Mouse (Mus musculus) spleen, adult 2 months (tissue): ENCODE results near the gene Mfap4. TPM values are rescaled to one million over a fixed set of nuclear protein-coding genes. Genes with fewer than 3 reads are reported as not detected.
A peak's percentile ranks its signal among the peaks of the same experiment; 100 is the strongest.

ENCODE experiments used
- DNase-seq, 2 experiments: peaks; one replicate each; pipeline versions ENCODE4 v3.0.0 to v3.0.0-alpha.2; 2012 to 2021; ENCODE audit warnings: low spot score in 2 of 2, low read depth in 1 of 2
- H3K27ac ChIP-seq: fragments of 200-500 bp; 2 replicates; pipeline ENCODE4 v1.5.1; 2012; ENCODE audit warnings: low read length, inconsistent platforms; ENCODE audit not compliant: insufficient read depth
- H3K27me3 ChIP-seq: fragments of 200-500 bp; 2 replicates; pipeline ENCODE4 v1.6.1; 2012; ENCODE audit warnings: mild to moderate bottlenecking, moderate library complexity, low read length, inconsistent platforms; ENCODE audit not compliant: control insufficient read depth, insufficient read depth
- H3K36me3 ChIP-seq: fragments of 200-500 bp; 2 replicates; pipeline ENCODE4 v1.6.1; 2012; ENCODE audit warnings: mild to moderate bottlenecking, low read length, inconsistent platforms; ENCODE audit not compliant: control insufficient read depth, insufficient read depth
- H3K4me1 ChIP-seq: fragments of 200-500 bp; 2 replicates; pipeline ENCODE4 v1.6.1; 2011; ENCODE audit warnings: inconsistent platforms; ENCODE audit not compliant: control insufficient read depth, insufficient read depth, insufficient read length
- H3K4me3 ChIP-seq: fragments of 200-500 bp; 2 replicates; pipeline ENCODE4 v1.5.1; 2011; ENCODE audit warnings: mild to moderate bottlenecking, inconsistent platforms; ENCODE audit not compliant: insufficient read depth, insufficient read length; ENCODE audit errors: extremely low read depth
- CTCF ChIP-seq: fragments of 200-500 bp; IDR thresholded peaks from 2 replicates; pipeline ENCODE4 v1.5.1; 2011; ENCODE audit warnings: mild to moderate bottlenecking, inconsistent platforms; ENCODE audit not compliant: insufficient read depth, insufficient read length, insufficient replicate concordance; ENCODE audit errors: extremely low read depth
- POLR2A ChIP-seq: fragments of 200-500 bp; IDR thresholded peaks from 2 replicates; pipeline ENCODE4 v1.6.1; 2011; ENCODE audit warnings: low read depth, low read length, inconsistent platforms
- WGBS: fragments of 180-500 bp; shearing (Covaris S2); methylation state at CpG from one replicate; pipeline ENCODE4 v1.1.7; 2018; 5-methylcytosine and 5-hydroxymethylcytosine counted together
- polyA plus RNA-seq: library from polyadenylated mRNA; depleted of rRNA; stranded (reverse); fragments of >200 nt; gene quantifications from 2 replicates; pipeline ENCODE4 v1.2.3, GENCODE M21; 2012

The Mfap4 gene
- polyA plus RNA-seq, 1 experiment, result 31.2 TPM

- TF ChIP-seq POLR2A, result no peak
- no peak for TF ChIP-seq CTCF
- no peak overlapping the region for H3K4me3 ChIP-seq
- H3K36me3 ChIP-seq, result peaks cover 7% of the 10 kb centered on the region
- H3K4me1 ChIP-seq, result peaks cover 7% of the 10 kb centered on the region; the same call in 1 of the 2 replicates
- DNase-seq, result no peak
- WGBS, result 82% methylated on average over 2 of the region's 2 CpGs
- no peaks in the 10 kb centered on the region for H3K27me3 ChIP-seq
- no peak overlapping the region for H3K27ac ChIP-seq
Measured at GRCm38 (mm10) chr11:61495528-61495927, 10.3 kb downstream of the Mfap4 start.

GRCm38 (mm10) chr11:61497490-61497889 lies 12.3 kb downstream of the Mfap4 start:
- 47% methylated on average over 1 of the region's 1 CpGs for WGBS
- H3K4me1 ChIP-seq, result peaks cover 7% of the 10 kb centered on the region; the same call in 1 of the 2 replicates
- no peak for TF ChIP-seq CTCF
- TF ChIP-seq POLR2A, result no peak
- H3K27ac ChIP-seq, result no peak overlapping the region
- DNase-seq, result no peak
- no peaks in the 10 kb centered on the region for H3K27me3 ChIP-seq
- no peak overlapping the region for H3K4me3 ChIP-seq
- H3K36me3 ChIP-seq, result no peaks in the 10 kb centered on the region

GRCm38 (mm10) chr11:61498736-61499504 lies 13.7 kb downstream of the Mfap4 start:
- H3K4me3 ChIP-seq, result no peak overlapping the region
- DNase-seq, result no peak
- H3K4me1 ChIP-seq, result no peaks in the 10 kb centered on the region
- no peaks in the 10 kb centered on the region for H3K27me3 ChIP-seq
- H3K36me3 ChIP-seq, result no peaks in the 10 kb centered on the region
- 35% methylated on average over 6 of the region's 6 CpGs for WGBS
- H3K27ac ChIP-seq, result peak overlapping the region; percentile 5; the same call in 1 of the 2 replicates
- TF ChIP-seq CTCF, result no peak
- TF ChIP-seq POLR2A, result no peak

GRCm38 (mm10) chr11:61503933-61504332 lies 18.7 kb downstream of the Mfap4 start:
- 72% methylated on average over 8 of the region's 8 CpGs for WGBS

GRCm38 (mm10) chr11:61504713-61505257 lies 19.6 kb downstream of the Mfap4 start, which contains the start of gene B9d1:
Gene B9d1, plus strand, starts transcription at chr11:61505144.
- under 1% methylated on average over 39 of the region's 39 CpGs for WGBS
- no peaks in the 10 kb centered on the region for H3K27me3 ChIP-seq
- H3K4me3 ChIP-seq, result peak within 1 kb of the TSS; percentile 60
- TF ChIP-seq POLR2A (no peak), CTCF (peak; percentile 93)
- no peaks in the 10 kb centered on the region for H3K4me1 ChIP-seq
- DNase-seq, result peak; percentile 89 to 96
- H3K36me3 ChIP-seq, result no peaks in the 10 kb centered on the region
- peak within 1 kb of the TSS; percentile 65 for H3K27ac ChIP-seq

More at GRCm38 (mm10) chr11:61503933-61504332, 18.7 kb downstream of the Mfap4 start:
- Histone ChIP-seq H3K4me3 (no peak overlapping the region), H3K4me1 (no peaks in the 10 kb centered on the region), H3K27ac (no peak overlapping the region), H3K36me3 (no peaks in the 10 kb centered on the region), H3K27me3 (no peaks in the 10 kb centered on the region)
- no peak for DNase-seq
- no peak for TF ChIP-seq CTCF
- no peak for TF ChIP-seq POLR2A

- 64% methylated on average over 3 of the region's 3 CpGs for WGBS
- no peak overlapping the region for H3K4me3 ChIP-seq
- H3K4me1 ChIP-seq, result no peaks in the 10 kb centered on the region
- H3K27me3 ChIP-seq, result no peaks in the 10 kb centered on the region
- no peak overlapping the region for H3K27ac ChIP-seq
- no peaks in the 10 kb centered on the region for H3K36me3 ChIP-seq
- no peak for TF ChIP-seq POLR2A
- TF ChIP-seq CTCF, result no peak
- DNase-seq, result no peak
Measured at GRCm38 (mm10) chr11:61514953-61515352, 29.7 kb downstream of the Mfap4 start.

- no peak for TF ChIP-seq CTCF
- TF ChIP-seq POLR2A, result no peak
- Histone ChIP-seq H3K27me3 (no peaks in the 10 kb centered on the region), H3K4me3 (no peak overlapping the region), H3K36me3 (no peaks in the 10 kb centered on the region), H3K4me1 (no peaks in the 10 kb centered on the region), H3K27ac (no peak overlapping the region)
- WGBS, result 42% methylated on average over 1 of the region's 1 CpGs
- no peak for DNase-seq
Measured at GRCm38 (mm10) chr11:61517971-61518370, 32.7 kb downstream of the Mfap4 start.
